Mouse (Mus musculus): ENCODE measurements around the gene Pkm. TPM values are rescaled to one million over a fixed set of nuclear protein-coding genes. Genes with fewer than 3 reads are reported as not detected.

Gene Pkm
- 87.9 and 108 TPM in 2 replicates for polyA plus RNA-seq (2012; rRNA removed)
- polyA plus RNA-seq (2014; fragmentation: Nextera tagmentation; extraction: Ambion mirVana), result 119 and 131 TPM in 2 replicates

- peak; percentile 84 for ATAC-seq (ENCODE audit: insufficient read depth)
- peaks cover 10 to 25% of the 10 kb centered on the region in 2 experiments for H3K4me1 ChIP-seq (replicated peaks; ENCODE audit: control insufficient read depth in 2 of 2, insufficient read depth in 2 of 2, low read length in 1 of 2)
- under 1% methylated on average over 46 of the region's 46 CpGs for WGBS (ENCODE audit: insufficient replicate concordance)
These were observed at the start of gene Pkm for GRCm38 (mm10) chr9:59655958-59656634. Gene Pkm (plus strand): TSS chr9:59656368.

GRCm38 (mm10) chr9:59610950-59611349, 45.2 kb upstream of the Pkm start:
- no peak for ATAC-seq (ENCODE audit: insufficient read depth)
- no peaks in the 10 kb centered on the region for H3K4me1 ChIP-seq (replicated peaks; ENCODE audit: control insufficient read depth in 2 of 2, insufficient read depth in 2 of 2, low read length in 1 of 2)
- TF ChIP-seq CTCF (IDR thresholded peaks at IDR 0.05; ENCODE audit: low read depth), result no peak
- no peak for TF ChIP-seq EP300 (IDR thresholded peaks at IDR 0.05; ENCODE audit: low read depth)
- H3K27ac ChIP-seq, result no peak overlapping the region
- no peak overlapping the region for H3K9ac ChIP-seq (replicated peaks)
- H3K36me3 ChIP-seq (replicated peaks; ENCODE audit: control insufficient read depth, insufficient read depth, low read depth), result no peaks in the 10 kb centered on the region
- H3K27me3 ChIP-seq (ENCODE audit: control insufficient read depth, insufficient read depth, low read length), result no peaks in the 10 kb centered on the region; the same call in 1 of the 2 replicates
- no peak overlapping the region for H3K4me3 ChIP-seq (ENCODE audit: insufficient read depth in 1 of 2, low read depth in 2 of 2, low read length in 2 of 2)
- WGBS (ENCODE audit: insufficient replicate concordance), result 60% methylated on average over 2 of the region's 2 CpGs
- H3K4me2 ChIP-seq (ENCODE audit: low read depth), result no peak overlapping the region
- no peak for DNase-seq (ENCODE audit: low read depth in 3 of 3, low spot score in 3 of 3)
- no peaks in the 10 kb centered on the region for H3K9me3 ChIP-seq (ENCODE audit: control insufficient read depth, low read length)

More at GRCm38 (mm10) chr9:59655958-59656634, at the start of gene Pkm:
- Histone ChIP-seq H3K4me3 (ENCODE audit: insufficient read depth in 1 of 2, low read depth in 2 of 2, low read length in 2 of 2) (peak within 1 kb of the TSS; percentile 62 to 63), H3K9me3 (ENCODE audit: control insufficient read depth, low read length) (no peaks in the 10 kb centered on the region), H3K9ac (replicated peaks) (peak within 1 kb of the TSS; percentile 39), H3K36me3 (replicated peaks; ENCODE audit: control insufficient read depth, insufficient read depth, low read depth) (no peaks in the 10 kb centered on the region), H3K27ac (no peak within 1 kb of the TSS), H3K4me2 (ENCODE audit: low read depth) (peak within 1 kb of the TSS; percentile 77), H3K27me3 (ENCODE audit: control insufficient read depth, insufficient read depth, low read length) (peaks cover 33% of the 10 kb centered on the region)
- DNase-seq (ENCODE audit: low read depth in 3 of 3, low spot score in 3 of 3), result peak; percentile 83 to 85 (median 84)
- no peak for TF ChIP-seq CTCF (IDR thresholded peaks at IDR 0.05; ENCODE audit: low read depth)
- TF ChIP-seq EP300 (IDR thresholded peaks at IDR 0.05; ENCODE audit: low read depth), result no peak

GRCm38 (mm10) chr9:59615797-59616196, 40.4 kb upstream of the Pkm start:
- Histone ChIP-seq H3K9ac (replicated peaks) (no peak overlapping the region), H3K27me3 (ENCODE audit: control insufficient read depth, insufficient read depth, low read length) (no peaks in the 10 kb centered on the region), H3K4me3 (ENCODE audit: insufficient read depth in 1 of 2, low read depth in 2 of 2, low read length in 2 of 2) (no peak overlapping the region), H3K27ac (no peak overlapping the region), H3K9me3 (ENCODE audit: control insufficient read depth, low read length) (no peaks in the 10 kb centered on the region), H3K36me3 (replicated peaks; ENCODE audit: control insufficient read depth, insufficient read depth, low read depth) (no peaks in the 10 kb centered on the region), H3K4me1 (replicated peaks; ENCODE audit: control insufficient read depth in 2 of 2, insufficient read depth in 2 of 2, low read length in 1 of 2) (no peaks in the 10 kb centered on the region), H3K4me2 (ENCODE audit: low read depth) (no peak overlapping the region)
- DNase-seq (ENCODE audit: low read depth in 3 of 3, low spot score in 3 of 3) (no peak), ATAC-seq (ENCODE audit: insufficient read depth) (no peak)
- whole genome bisulfite sequencing (ENCODE audit: insufficient replicate concordance), result 67% methylated on average over 2 of the region's 2 CpGs
- TF ChIP-seq CTCF (IDR thresholded peaks at IDR 0.05; ENCODE audit: low read depth) (no peak), EP300 (IDR thresholded peaks at IDR 0.05; ENCODE audit: low read depth) (no peak)

GRCm38 (mm10) chr9:59616622-59617306, 39.4 kb upstream of the Pkm start, which contains the start of gene Parp6:
Gene Parp6 (plus strand): TSS chr9:59617284.
- Histone ChIP-seq H3K36me3 (replicated peaks; ENCODE audit: control insufficient read depth, insufficient read depth, low read depth) (no peaks in the 10 kb centered on the region), H3K27ac (peak within 1 kb of the TSS; percentile 24), H3K4me2 (ENCODE audit: low read depth) (peak within 1 kb of the TSS; percentile 78), H3K9me3 (ENCODE audit: control insufficient read depth, low read length) (no peaks in the 10 kb centered on the region), H3K9ac (replicated peaks) (peak within 1 kb of the TSS; percentile 69), H3K4me1 (replicated peaks; ENCODE audit: control insufficient read depth in 2 of 2, insufficient read depth in 2 of 2, low read length in 1 of 2) (no peaks in the 10 kb centered on the region), H3K4me3 (ENCODE audit: insufficient read depth in 1 of 2, low read depth in 2 of 2, low read length in 2 of 2) (peak within 1 kb of the TSS; percentile 59 to 63), H3K27me3 (ENCODE audit: control insufficient read depth, insufficient read depth, low read length) (no peaks in the 10 kb centered on the region)
- DNase-seq (ENCODE audit: low read depth in 3 of 3, low spot score in 3 of 3) (peak; percentile 97 to 98 (median 98)), ATAC-seq (ENCODE audit: insufficient read depth) (peak; percentile 100)
- TF ChIP-seq CTCF (IDR thresholded peaks at IDR 0.05; ENCODE audit: low read depth) (no peak), EP300 (IDR thresholded peaks at IDR 0.05; ENCODE audit: low read depth) (no peak)
- under 1% methylated on average over 36 of the region's 36 CpGs for WGBS (ENCODE audit: insufficient replicate concordance)
